Mouse (Mus musculus) MEL (cell line): ENCODE measurements around the gene Scn4a. TPM values are rescaled to one million over a fixed set of nuclear protein-coding genes. Genes with fewer than 3 reads are reported as not detected.

ENCODE experiments used
- DNase-seq: peaks from one replicate; pipeline ENCODE4 v3.0.0; 2011; ENCODE audit warnings: low read depth, low spot score
- H3K27ac ChIP-seq: 2 replicates; pipeline ENCODE4 v1.5.1; 2012; ENCODE audit warnings: low read depth, mild to moderate bottlenecking, control low read depth, low read length, moderate library complexity; ENCODE audit not compliant: control insufficient read depth
- H3K27me3 ChIP-seq, 2 experiments: fragments of 150-350 bp in 1 of 2; sonication (generic) in 1 of 2; 2 replicates each; pipeline ENCODE4 v1.6.1; 2012; ENCODE audit warnings: low read length in 2 of 2, mild to moderate bottlenecking in 2 of 2, improper control_type of control experiment in 1 of 2, moderate library complexity in 1 of 2; ENCODE audit not compliant: insufficient read depth in 2 of 2, control insufficient read depth in 1 of 2
- H3K36me3 ChIP-seq, 2 experiments: 2 replicates each; pipeline ENCODE4 v1.6.1; 2012 to 2014; ENCODE audit warnings: low read length in 2 of 2, improper control_type of control experiment in 1 of 2, inconsistent platforms in 1 of 2, mild to moderate bottlenecking in 1 of 2; ENCODE audit not compliant: insufficient read depth in 2 of 2, control insufficient read depth in 1 of 2
- H3K4me1 ChIP-seq, 2 experiments: fragments of 150-350 bp in 1 of 2; sonication (generic) in 1 of 2; 2 replicates each; pipeline ENCODE4 v1.6.1; 2012; ENCODE audit warnings: low read length in 2 of 2, improper control_type of control experiment in 1 of 2, mild to moderate bottlenecking in 1 of 2; ENCODE audit not compliant: insufficient read depth in 2 of 2, control insufficient read depth in 1 of 2
- H3K4me3 ChIP-seq, 2 experiments: fragments of 150-350 bp in 1 of 2; sonication (generic) in 1 of 2; 2 replicates each; pipeline ENCODE4 v1.5.1; 2012; ENCODE audit warnings: low read depth in 2 of 2, low read length in 2 of 2, mild to moderate bottlenecking in 2 of 2, moderate library complexity in 2 of 2, control low read depth in 1 of 2, improper control_type of control experiment in 1 of 2; ENCODE audit not compliant: control insufficient read depth in 1 of 2, insufficient read depth in 1 of 2
- H3K79me2 ChIP-seq: 2 replicates; pipeline ENCODE4 v1.6.1; 2012; ENCODE audit warnings: mild to moderate bottlenecking, low read length, moderate library complexity; ENCODE audit not compliant: control insufficient read depth, poor library complexity, insufficient read depth
- H3K9ac ChIP-seq: 2 replicates; pipeline ENCODE4 v1.6.1; 2012; ENCODE audit warnings: low read depth, mild to moderate bottlenecking, control low read depth, low read length, moderate library complexity; ENCODE audit not compliant: control insufficient read depth, poor library complexity, severe bottlenecking
- H3K9me3 ChIP-seq: fragments of 150-350 bp; sonication (generic); replicated peaks from 2 replicates; pipeline ENCODE4 v1.6.1; 2012; ENCODE audit warnings: mild to moderate bottlenecking, low read length, improper control_type of control experiment, moderate library complexity; ENCODE audit not compliant: insufficient read depth
- BHLHE40 ChIP-seq: IDR thresholded peaks from 2 replicates; pipeline ENCODE4 v1.6.1; 2012; ENCODE audit warnings: low read depth, mild to moderate bottlenecking, inconsistent platforms, low read length, improper control_type of control experiment, borderline replicate concordance
- CHD1 ChIP-seq: IDR thresholded peaks from 2 replicates; pipeline ENCODE4 v1.6.1; 2012; ENCODE audit warnings: low read depth, mild to moderate bottlenecking, inconsistent platforms, low read length, improper control_type of control experiment
- E2F4 ChIP-seq: IDR thresholded peaks from 2 replicates; pipeline ENCODE4 v1.6.1; 2011; ENCODE audit warnings: low read depth, low read length, improper control_type of control experiment, borderline replicate concordance
- ELF1 ChIP-seq: IDR thresholded peaks from 2 replicates; pipeline ENCODE4 v1.6.1; 2014; ENCODE audit warnings: low read depth, mild to moderate bottlenecking, inconsistent platforms, low read length, improper control_type of control experiment, moderate library complexity
- ETS1 ChIP-seq: IDR thresholded peaks from 2 replicates; pipeline ENCODE4 v1.6.1; 2012; ENCODE audit warnings: low read depth, mild to moderate bottlenecking, inconsistent platforms, low read length, improper control_type of control experiment, moderate library complexity
- HCFC1 ChIP-seq: IDR thresholded peaks from 2 replicates; pipeline ENCODE4 v1.6.1; 2012; ENCODE audit warnings: low read depth, mild to moderate bottlenecking, inconsistent platforms, low read length, improper control_type of control experiment, moderate library complexity
- JUND ChIP-seq: IDR thresholded peaks from 2 replicates; pipeline ENCODE4 v1.6.1; 2011; ENCODE audit warnings: low read depth, mild to moderate bottlenecking, improper control_type of control experiment, low read length
- MAFK ChIP-seq: IDR thresholded peaks from 2 replicates; pipeline ENCODE4 v1.6.1; 2011; ENCODE audit warnings: low read depth, mild to moderate bottlenecking, low read length, improper control_type of control experiment, borderline replicate concordance
- MAX ChIP-seq: IDR thresholded peaks from 2 replicates; pipeline ENCODE4 v1.6.1; 2011; ENCODE audit warnings: low read length, improper control_type of control experiment
- MAZ ChIP-seq: IDR thresholded peaks from 2 replicates; pipeline ENCODE4 v1.6.1; 2012; ENCODE audit warnings: low read depth, mild to moderate bottlenecking, inconsistent platforms, low read length, improper control_type of control experiment
- MEF2A ChIP-seq: IDR thresholded peaks from 2 replicates; pipeline ENCODE4 v1.6.1; 2014; ENCODE audit warnings: low read depth, mild to moderate bottlenecking, inconsistent platforms, low read length, improper control_type of control experiment; ENCODE audit not compliant: poor library complexity, insufficient replicate concordance, severe bottlenecking; ENCODE audit errors: extremely low read depth
- MXI1 ChIP-seq: IDR thresholded peaks from 2 replicates; pipeline ENCODE4 v1.6.1; 2011; ENCODE audit warnings: mild to moderate bottlenecking, low read depth, low read length, improper control_type of control experiment
- MYB ChIP-seq: IDR thresholded peaks from 2 replicates; pipeline ENCODE4 v1.6.1; 2011; ENCODE audit warnings: mild to moderate bottlenecking, low read depth, low read length, improper control_type of control experiment
- MYC ChIP-seq: IDR thresholded peaks from 2 replicates; pipeline ENCODE4 v1.6.1; 2011; ENCODE audit warnings: low read depth, mild to moderate bottlenecking, low read length, improper control_type of control experiment, moderate library complexity
- NELFE ChIP-seq: IDR thresholded peaks from 2 replicates; pipeline ENCODE4 v1.6.1; 2011; ENCODE audit warnings: low read depth, low read length, improper control_type of control experiment
- POLR2A ChIP-seq, 2 experiments: IDR thresholded peaks; 2 replicates each; pipeline ENCODE4 v1.6.1; 2011 to 2012; ENCODE audit warnings: low read length in 2 of 2, mild to moderate bottlenecking in 2 of 2, control low read depth in 1 of 2, improper control_type of control experiment in 1 of 2, low read depth in 1 of 2, moderate library complexity in 1 of 2; ENCODE audit not compliant: control insufficient read depth in 1 of 2, insufficient read depth in 1 of 2, poor library complexity in 1 of 2
- POLR2AphosphoS2 ChIP-seq: IDR thresholded peaks from 2 replicates; pipeline ENCODE4 v1.6.1; 2011; ENCODE audit warnings: low read length, improper control_type of control experiment
- RAD21 ChIP-seq: IDR thresholded peaks from 2 replicates; pipeline ENCODE4 v1.6.1; 2011; ENCODE audit warnings: mild to moderate bottlenecking, low read depth, low read length, improper control_type of control experiment
- RCOR1 ChIP-seq: IDR thresholded peaks from 2 replicates; pipeline ENCODE4 v1.6.1; 2012; ENCODE audit warnings: low read depth, mild to moderate bottlenecking, inconsistent platforms, low read length, improper control_type of control experiment
- SMC3 ChIP-seq: IDR thresholded peaks from 2 replicates; pipeline ENCODE4 v1.6.1; 2011; ENCODE audit warnings: low read depth, low read length, improper control_type of control experiment
- TAL1 ChIP-seq: IDR thresholded peaks from 2 replicates; pipeline ENCODE4 v1.6.1; 2012; ENCODE audit warnings: mild to moderate bottlenecking, inconsistent platforms, low read length, moderate library complexity, mixed read lengths
- TBP ChIP-seq: IDR thresholded peaks from 2 replicates; pipeline ENCODE4 v1.8.0; 2011; ENCODE audit warnings: low read depth, low read length, improper control_type of control experiment
- TCF12 ChIP-seq: IDR thresholded peaks from 2 replicates; pipeline ENCODE4 v1.6.1; 2014; ENCODE audit warnings: low read depth, mild to moderate bottlenecking, inconsistent platforms, low read length, improper control_type of control experiment, moderate library complexity
- UBTF ChIP-seq: IDR thresholded peaks from 2 replicates; pipeline ENCODE4 v1.6.1; 2012; ENCODE audit warnings: low read depth, mild to moderate bottlenecking, inconsistent platforms, low read length, improper control_type of control experiment, moderate library complexity, borderline replicate concordance; ENCODE audit not compliant: insufficient read depth
- ZC3H11A ChIP-seq: IDR thresholded peaks from 2 replicates; pipeline ENCODE4 v1.6.1; 2012; ENCODE audit warnings: low read depth, mild to moderate bottlenecking, inconsistent platforms, low read length, improper control_type of control experiment
- ZKSCAN1 ChIP-seq: IDR thresholded peaks from 2 replicates; pipeline ENCODE4 v1.6.1; 2012; ENCODE audit warnings: low read depth, mild to moderate bottlenecking, inconsistent platforms, low read length, improper control_type of control experiment, moderate library complexity
- ZNF384 ChIP-seq: IDR thresholded peaks from 2 replicates; pipeline ENCODE4 v1.6.1; 2012; ENCODE audit warnings: low read depth, mild to moderate bottlenecking, inconsistent platforms, low read length, improper control_type of control experiment
- polyA plus RNA-seq, 2 experiments: library from polyadenylated mRNA; stranded (reverse) in 1 of 2; unstranded in 1 of 2; fragments of >175 nt in 1 of 2; fragments of >200 nt in 1 of 2; gene quantifications; 2 replicates each; pipeline versions ENCODE4 v1.2.1 to v1.2.4; 2012; ENCODE audit warnings: low replicate concordance in 2 of 2, low read depth in 1 of 2; ENCODE audit not compliant: insufficient read length in 2 of 2, insufficient read depth in 1 of 2, missing spikeins in 1 of 2
- total RNA-seq: library from RNA; depleted of rRNA; stranded (reverse); fragments of 300-350 nt; gene quantifications from 2 replicates; pipeline ENCODE4 v1.2.3, GENCODE M21; 2012

Scn4a gene
- total and polyA plus RNA-seq, 3 experiments = 0.04 to 0.15 TPM; not detected in 1

- H3K27me3 ChIP-seq = peaks cover 0 to 7% of the 10 kb centered on the region in 2 experiments; a peak in 2 of 4 replicates
- H3K4me3 ChIP-seq = no peak overlapping the region
- H3K9me3 ChIP-seq = no peaks in the 10 kb centered on the region
- no peak overlapping the region for H3K27ac ChIP-seq
- no peaks in the 10 kb centered on the region for H3K36me3 ChIP-seq
- no peak for DNase-seq
- no peaks in the 10 kb centered on the region for H3K79me2 ChIP-seq
- no peak overlapping the region for H3K9ac ChIP-seq
- H3K4me1 ChIP-seq = peaks cover 0 to 3% of the 10 kb centered on the region in 2 experiments; a peak in 1 of 4 replicates
- TF ChIP-seq ZC3H11A = no peak
- TF ChIP-seq UBTF = no peak
- no peak for TF ChIP-seq MEF2A
- no peak for TF ChIP-seq BHLHE40
- TF ChIP-seq CHD1 = no peak
- TF ChIP-seq SMC3 = no peak
These were observed 19.0 kb downstream of the Scn4a start for GRCm38 (mm10) chr11:106334066-106334465.

GRCm38 (mm10) chr11:106332458-106332857 lies 20.6 kb downstream of the Scn4a start:
- DNase-seq = no peak
- no peak overlapping the region for H3K4me3 ChIP-seq

DNA sequence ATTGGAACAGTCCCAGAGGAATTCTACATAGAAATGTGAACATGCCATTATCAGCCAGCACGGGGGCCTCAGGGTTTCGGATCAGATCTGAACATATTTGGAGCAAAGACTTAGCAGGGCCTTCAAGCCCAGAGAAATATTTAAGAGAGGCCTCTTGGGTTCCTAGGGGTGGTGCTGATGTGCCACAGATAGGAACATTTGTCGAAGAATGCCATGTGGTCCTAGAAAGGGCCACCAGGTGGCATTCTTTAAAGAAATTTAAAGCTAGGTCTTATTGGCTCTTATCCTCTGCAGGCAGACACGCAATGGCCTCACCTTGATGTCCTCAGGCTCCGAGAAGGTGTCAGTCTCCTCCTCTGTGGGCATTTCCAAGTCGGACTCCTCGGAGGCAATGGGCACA lies 23.4 kb downstream of the Scn4a start:
- DNase-seq = peak; percentile 80
- Histone ChIP-seq H3K79me2 (no peaks in the 10 kb centered on the region), H3K27ac (no peak overlapping the region)
- TF ChIP-seq MAX (peak; percentile 78), MAZ (no peak), JUND (no peak), RCOR1 (no peak), NELFE (no peak), MEF2A (no peak), TAL1 (no peak), POLR2AphosphoS2 (no peak), BHLHE40 (no peak), SMC3 (peak; percentile 98), POLR2A (IDR thresholded peaks at IDR 0.05; ENCODE audit: control insufficient read depth in 1 of 2, insufficient read depth in 1 of 2, low read depth in 1 of 2, low read length in 2 of 2, poor library complexity in 1 of 2) (no peak), MAFK (no peak), TBP (0 out of 2 replicates have a peak, but pooled peaks have one; percentile 15), MYB (no peak), ZNF384 (no peak), CHD1 (no peak), E2F4 (no peak), RAD21 (peak; percentile 79), HCFC1 (no peak), ZC3H11A (peak; percentile 76)

More at GRCm38 (mm10) chr11:106332458-106332857, 20.6 kb downstream of the Scn4a start:
- Histone ChIP-seq H3K4me1 (peaks cover 0 to 8% of the 10 kb centered on the region in 2 experiments; a peak in 1 of 4 replicates), H3K27me3 (peaks cover 0 to 4% of the 10 kb centered on the region in 2 experiments; a peak in 2 of 4 replicates), H3K27ac (no peak overlapping the region), H3K9ac (no peak overlapping the region), H3K9me3 (no peaks in the 10 kb centered on the region), H3K79me2 (no peaks in the 10 kb centered on the region), H3K36me3 (no peaks in the 10 kb centered on the region)
- no peak for TF ChIP-seq TCF12
- no peak for TF ChIP-seq MYC
- no peak for TF ChIP-seq RCOR1
- TF ChIP-seq ETS1 = no peak
- TF ChIP-seq ZKSCAN1 = no peak
- no peak for TF ChIP-seq POLR2A (IDR thresholded peaks at IDR 0.05; ENCODE audit: control insufficient read depth in 1 of 2, insufficient read depth in 1 of 2, low read depth in 1 of 2, low read length in 2 of 2, poor library complexity in 1 of 2)
- no peak for TF ChIP-seq CHD1
- no peak for TF ChIP-seq ELF1
- no peak for TF ChIP-seq MAX
- TF ChIP-seq MAFK = no peak
- TF ChIP-seq MXI1 = no peak
- TF ChIP-seq RAD21 = no peak

More for the DNA sequence above, 23.4 kb downstream of the Scn4a start:
- no peaks in the 10 kb centered on the region for H3K9me3 ChIP-seq
- peaks cover 0 to 2% of the 10 kb centered on the region in 2 experiments; a peak in 2 of 4 replicates for H3K27me3 ChIP-seq
- H3K4me3 ChIP-seq = no peak overlapping the region
- peaks cover 0 to 12% of the 10 kb centered on the region in 2 experiments; a peak in 2 of 4 replicates for H3K36me3 ChIP-seq
- no peak overlapping the region for H3K9ac ChIP-seq
- H3K4me1 ChIP-seq = peaks cover 0 to 24% of the 10 kb centered on the region in 2 experiments; a peak in 2 of 4 replicates
